Mouse (Mus musculus): ENCODE data around the gene Serinc2. TPM values are rescaled to one million over a fixed set of nuclear protein-coding genes. Genes with fewer than 3 reads are reported as not detected.

Serinc2 gene
- total and polyA plus RNA-seq, 3 experiments: 0.08 to 0.20 TPM; not detected in 1

Other genes starting within 250 kb of the Serinc2 start
- gene Col16a1, start 231.4 kb downstream of the Serinc2 start, total RNA-seq (2012; rRNA removed): 0.13 TPM in 1 of 2 replicates, not detected in the other
- not detected in 2 replicates for gene Col16a1, start 231.4 kb downstream of the Serinc2 start, total RNA-seq (2014; rRNA removed)
- gene Col16a1, start 231.4 kb downstream of the Serinc2 start, polyA plus RNA-seq (2012; ENCODE audit: insufficient read length, low read depth): not detected in 2 replicates
- gene Pef1, start 176.6 kb downstream of the Serinc2 start, total RNA-seq (2012; rRNA removed): 31.4 and 32.5 TPM in 2 replicates
- 26.2 and 26.5 TPM in 2 replicates for gene Pef1, start 176.6 kb downstream of the Serinc2 start, total RNA-seq (2014; rRNA removed)
- 34.2 and 38.6 TPM in 2 replicates for gene Pef1, start 176.6 kb downstream of the Serinc2 start, polyA plus RNA-seq (2012; ENCODE audit: insufficient read length, low read depth)
- gene Hcrtr1, start 139.8 kb downstream of the Serinc2 start, total RNA-seq (2012; rRNA removed): not detected in 2 replicates
- not detected in 2 replicates for gene Hcrtr1, start 139.8 kb downstream of the Serinc2 start, total RNA-seq (2014; rRNA removed)
- gene Hcrtr1, start 139.8 kb downstream of the Serinc2 start, polyA plus RNA-seq (2012; ENCODE audit: insufficient read length, low read depth): not detected in 2 replicates
- gene Tinagl1, start 104.1 kb downstream of the Serinc2 start, total RNA-seq (2012; rRNA removed): not detected in 2 replicates
- gene Tinagl1, start 104.1 kb downstream of the Serinc2 start, total RNA-seq (2014; rRNA removed): not detected in 2 replicates
- not detected in 2 replicates for gene Tinagl1, start 104.1 kb downstream of the Serinc2 start, polyA plus RNA-seq (2012; ENCODE audit: insufficient read length, low read depth)
- not detected in 2 replicates for gene Gm853, start 56.8 kb downstream of the Serinc2 start, total RNA-seq (2012; rRNA removed)
- gene Gm853, start 56.8 kb downstream of the Serinc2 start, total RNA-seq (2014; rRNA removed): not detected in 2 replicates
- gene Gm853, start 56.8 kb downstream of the Serinc2 start, polyA plus RNA-seq (2012; ENCODE audit: insufficient read length, low read depth): not detected in 2 replicates
- gene Fabp3, start 29.4 kb upstream of the Serinc2 start, total RNA-seq (2012; rRNA removed): not detected in 2 replicates
- not detected in 2 replicates for gene Fabp3, start 29.4 kb upstream of the Serinc2 start, total RNA-seq (2014; rRNA removed)
- gene Fabp3, start 29.4 kb upstream of the Serinc2 start, polyA plus RNA-seq (2012; ENCODE audit: insufficient read length, low read depth): 0.38 TPM in 1 of 2 replicates, not detected in the other
- not detected in 2 replicates for gene Gm10570, start 29.5 kb upstream of the Serinc2 start, total RNA-seq (2012; rRNA removed)
- gene Gm10570, start 29.5 kb upstream of the Serinc2 start, total RNA-seq (2014; rRNA removed): not detected in 2 replicates
- gene Gm10570, start 29.5 kb upstream of the Serinc2 start, polyA plus RNA-seq (2012; ENCODE audit: insufficient read length, low read depth): not detected in 2 replicates
- 31.7 and 42.6 TPM in 2 replicates for gene Zcchc17, start 80.7 kb upstream of the Serinc2 start, total RNA-seq (2012; rRNA removed)
- gene Zcchc17, start 80.7 kb upstream of the Serinc2 start, total RNA-seq (2014; rRNA removed): 51.8 and 54.8 TPM in 2 replicates
- 67.7 and 87.4 TPM in 2 replicates for gene Zcchc17, start 80.7 kb upstream of the Serinc2 start, polyA plus RNA-seq (2012; ENCODE audit: insufficient read length, low read depth)
- 108 and 134 TPM in 2 replicates for gene Snrnp40, start 80.9 kb upstream of the Serinc2 start, total RNA-seq (2012; rRNA removed)
- 180 and 184 TPM in 2 replicates for gene Snrnp40, start 80.9 kb upstream of the Serinc2 start, total RNA-seq (2014; rRNA removed)
- gene Snrnp40, start 80.9 kb upstream of the Serinc2 start, polyA plus RNA-seq (2012; ENCODE audit: insufficient read length, low read depth): 128 and 157 TPM in 2 replicates